Mouse (Mus musculus): ENCODE results near the gene Gfod1. TPM values are rescaled to one million over a fixed set of nuclear protein-coding genes. Genes with fewer than 3 reads are reported as not detected.

Gfod1 gene
- polyA plus RNA-seq, 1 experiment from 2014 or later: 0.50 TPM

DNA sequence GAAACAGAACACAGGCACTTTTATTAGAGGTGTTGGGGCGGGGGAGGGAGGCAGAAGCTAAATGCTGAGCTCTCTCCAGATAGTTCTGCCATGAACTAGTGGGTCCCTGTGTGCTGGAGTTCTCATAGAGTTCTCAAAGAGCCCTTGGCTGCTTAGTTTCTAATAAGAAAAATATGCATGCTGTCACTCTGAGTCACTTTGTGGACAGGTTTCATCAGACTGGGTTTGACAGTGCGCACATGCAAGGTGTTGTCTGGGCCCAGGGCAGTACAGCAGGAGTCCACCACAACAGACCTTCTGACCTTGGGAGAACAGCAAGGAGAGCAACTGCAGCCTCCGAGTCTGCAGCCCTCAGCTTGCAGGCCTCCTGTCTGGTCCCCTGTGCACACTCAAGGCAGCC, 154.3 kb downstream of the Gfod1 start:
- no peak for ATAC-seq

DNA sequence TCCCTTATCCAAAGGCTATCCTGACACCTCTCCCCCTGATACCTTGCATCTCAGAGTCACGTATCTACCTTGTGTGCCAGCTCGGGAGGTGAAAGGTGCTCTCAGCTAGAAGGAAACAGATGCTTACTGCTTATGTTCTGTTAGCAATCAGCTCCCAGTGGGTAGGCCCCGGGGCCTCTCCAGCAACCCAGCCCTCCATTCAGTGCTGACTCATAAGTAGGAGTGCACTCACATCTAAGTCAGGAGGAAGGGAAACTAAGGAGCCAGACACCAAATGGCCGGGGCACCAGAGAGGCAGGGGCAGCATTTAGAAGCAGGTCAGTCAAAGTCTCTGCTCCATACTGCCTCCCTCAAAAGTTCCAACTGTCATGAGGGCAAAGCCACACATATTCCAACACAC, 155.3 kb downstream of the Gfod1 start:
- Histone ChIP-seq H3K4me1 (replicated peaks; ENCODE audit: control insufficient read depth, insufficient read depth, low read length) (no peaks in the 10 kb centered on the region), H3K27me3 (replicated peaks; ENCODE audit: control insufficient read depth, insufficient read depth, low read length) (no peaks in the 10 kb centered on the region), H3K36me3 (ENCODE audit: control insufficient read depth, insufficient read depth) (peaks cover 11% of the 10 kb centered on the region), H3K4me2 (replicated peaks; ENCODE audit: low read depth) (no peak overlapping the region), H3K9ac (ENCODE audit: low read depth, low read length) (no peak overlapping the region), H3K27ac (ENCODE audit: low read depth, low read length) (no peak overlapping the region), H3K4me3 (ENCODE audit: low read depth, low read length) (no peak overlapping the region), H3K9me3 (ENCODE audit: control insufficient read depth) (no peaks in the 10 kb centered on the region)
- WGBS: 40% methylated on average over 4 of the region's 4 CpGs
- no peak for TF ChIP-seq CTCF (IDR thresholded peaks at IDR 0.05; ENCODE audit: low read depth)
- ATAC-seq: no peak

More for the DNA sequence above, 154.3 kb downstream of the Gfod1 start:
- no peaks in the 10 kb centered on the region for H3K9me3 ChIP-seq (ENCODE audit: control insufficient read depth)
- no peaks in the 10 kb centered on the region for H3K27me3 ChIP-seq (replicated peaks; ENCODE audit: control insufficient read depth, insufficient read depth, low read length)
- 76% methylated on average over 3 of the region's 3 CpGs for WGBS
- peaks cover 14% of the 10 kb centered on the region for H3K36me3 ChIP-seq (ENCODE audit: control insufficient read depth, insufficient read depth)
- no peak overlapping the region for H3K9ac ChIP-seq (ENCODE audit: low read depth, low read length)
- H3K4me3 ChIP-seq (ENCODE audit: low read depth, low read length): no peak overlapping the region
- no peak overlapping the region for H3K27ac ChIP-seq (ENCODE audit: low read depth, low read length)
- H3K4me2 ChIP-seq (replicated peaks; ENCODE audit: low read depth): no peak overlapping the region
- no peaks in the 10 kb centered on the region for H3K4me1 ChIP-seq (replicated peaks; ENCODE audit: control insufficient read depth, insufficient read depth, low read length)
- no peak for TF ChIP-seq CTCF (IDR thresholded peaks at IDR 0.05; ENCODE audit: low read depth)

GRCm38 (mm10) chr13:43146515-43147258, 157.3 kb downstream of the Gfod1 start:
- H3K4me3 ChIP-seq (ENCODE audit: low read depth, low read length): no peak overlapping the region
- no peak overlapping the region for H3K9ac ChIP-seq (ENCODE audit: low read depth, low read length)
- no peak for ATAC-seq
- H3K36me3 ChIP-seq (ENCODE audit: control insufficient read depth, insufficient read depth): no peaks in the 10 kb centered on the region; the same call in 1 of the 2 replicates
- 47% methylated on average over 8 of the region's 8 CpGs for WGBS
- no peak overlapping the region for H3K27ac ChIP-seq (ENCODE audit: low read depth, low read length)
- H3K4me2 ChIP-seq (replicated peaks; ENCODE audit: low read depth): no peak overlapping the region
- H3K9me3 ChIP-seq (ENCODE audit: control insufficient read depth): no peaks in the 10 kb centered on the region
- H3K4me1 ChIP-seq (replicated peaks; ENCODE audit: control insufficient read depth, insufficient read depth, low read length): no peaks in the 10 kb centered on the region
- TF ChIP-seq CTCF (IDR thresholded peaks at IDR 0.05; ENCODE audit: low read depth): no peak
- no peaks in the 10 kb centered on the region for H3K27me3 ChIP-seq (replicated peaks; ENCODE audit: control insufficient read depth, insufficient read depth, low read length)

Other genes with a start within 250 kb of the Gfod1 start
- 22.0 and 24.1 TPM in 2 replicates for gene Tbc1d7, start 132.7 kb downstream of the Gfod1 start, polyA plus RNA-seq (2015; fragmentation: Nextera tagmentation; extraction: Ambion mirVana)
- 10.2 and 10.3 TPM in 2 replicates for gene Sirt5, start 61.3 kb upstream of the Gfod1 start, polyA plus RNA-seq (2015; fragmentation: Nextera tagmentation; extraction: Ambion mirVana)
- 127 and 143 TPM in 2 replicates for gene Nol7, start 94.2 kb upstream of the Gfod1 start, polyA plus RNA-seq (2015; fragmentation: Nextera tagmentation; extraction: Ambion mirVana)
- 6.9 and 7.2 TPM in 2 replicates for gene Ranbp9, start 177.1 kb upstream of the Gfod1 start, polyA plus RNA-seq (2015; fragmentation: Nextera tagmentation; extraction: Ambion mirVana)